Mouse (Mus musculus): Measurements from ENCODE around the gene Anapc16.

DNA sequence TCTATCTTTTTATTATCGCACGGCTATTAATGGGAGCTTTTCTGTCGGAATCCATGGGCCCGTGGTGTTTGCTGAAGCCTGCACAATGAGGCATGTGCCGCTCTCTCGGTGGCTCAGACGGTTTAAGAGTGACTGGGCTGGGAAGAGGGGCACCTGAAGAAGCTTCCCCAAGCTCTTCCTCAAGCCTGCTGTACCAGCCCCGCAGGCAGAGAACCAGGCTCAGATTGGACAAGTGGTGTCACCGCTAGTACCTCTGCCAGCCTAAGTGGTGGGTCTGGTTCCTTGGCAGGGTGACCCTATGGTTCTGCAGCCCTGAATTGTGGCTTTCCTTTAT, 37.6 kb downstream of the Anapc16 start:
- TF ChIP-seq CTCF (IDR thresholded peaks at IDR 0.05; ENCODE audit: control insufficient read depth, insufficient read depth, insufficient replicate concordance, low read depth, low read length) (no peak), POLR2A (IDR thresholded peaks at IDR 0.05; ENCODE audit: control insufficient read depth, low read depth, low read length) (no peak)
